Mouse (Mus musculus): Measurements from ENCODE around the gene St6galnac5.
A peak's percentile ranks its signal among the peaks of the same experiment; 100 is the strongest.
"Not testable (repeated sequence)": the region's sequence is repeated elsewhere in the genome, so short reads cannot be mapped to it uniquely, and the experiment has no call there.

Gene St6galnac5

GRCm38 (mm10) chr3:152788301-152788953, 193.6 kb downstream of the St6galnac5 start:
- not testable (repeated sequence) for DNase-seq (ENCODE audit: low spot score in 2 of 2)

GRCm38 (mm10) chr3:152784353-152784752, 197.7 kb downstream of the St6galnac5 start:
- not testable (repeated sequence) for DNase-seq (ENCODE audit: low spot score in 2 of 2)

- DNase-seq (ENCODE audit: low spot score in 2 of 2), result peak; percentile 60 to 86
These were observed 198.3 kb downstream of the St6galnac5 start for GRCm38 (mm10) chr3:152783792-152784191.

- DNase-seq (ENCODE audit: low spot score in 2 of 2), result no peak
These were observed 202.2 kb downstream of the St6galnac5 start for GRCm38 (mm10) chr3:152779819-152780218.

- no peak for DNase-seq (ENCODE audit: low spot score in 2 of 2)
These were observed 205.0 kb downstream of the St6galnac5 start for GRCm38 (mm10) chr3:152776872-152777540.

- no peak for DNase-seq (ENCODE audit: low spot score in 2 of 2)
These were observed 205.7 kb downstream of the St6galnac5 start for GRCm38 (mm10) chr3:152776363-152776762.

GRCm38 (mm10) chr3:152770056-152770455, 212.0 kb downstream of the St6galnac5 start:
- no peak for DNase-seq (ENCODE audit: low spot score in 2 of 2)

GRCm38 (mm10) chr3:152767485-152767884, 214.6 kb downstream of the St6galnac5 start:
- no peak for DNase-seq (ENCODE audit: low spot score in 2 of 2)
